Mouse (Mus musculus): ENCODE results near the gene Ccdc38. TPM values are rescaled to one million over a fixed set of nuclear protein-coding genes. Genes with fewer than 3 reads are reported as not detected.

Ccdc38 gene
- polyA plus RNA-seq, 1 experiment from 2014 or later = 0.56 TPM

- no peak overlapping the region for H3K4me3 ChIP-seq
- H3K36me3 ChIP-seq = no peaks in the 10 kb centered on the region
- no peaks in the 10 kb centered on the region for H3K27me3 ChIP-seq
- 49% methylated on average over 18 of the region's 18 CpGs for WGBS
- H3K4me2 ChIP-seq = no peak overlapping the region
- no peaks in the 10 kb centered on the region for H3K4me1 ChIP-seq
- H3K9ac ChIP-seq = no peak overlapping the region
- no peak overlapping the region for H3K27ac ChIP-seq
- H3K9me3 ChIP-seq = 0 out of 2 replicates have a peak, but pooled peaks cover 4% of the 10 kb centered on the region
- no peak for ATAC-seq (ENCODE audit: insufficient number of reproducible peaks, insufficient read depth, low FRiP score, low TSS enrichment, low read depth)
Observed at GRCm38 (mm10) chr10:93611419-93612007, 71.1 kb downstream of the Ccdc38 start.

- no peaks in the 10 kb centered on the region for H3K36me3 ChIP-seq
- H3K9me3 ChIP-seq = 0 out of 2 replicates have a peak, but pooled peaks cover 4% of the 10 kb centered on the region
- WGBS = 31% methylated on average over 8 of the region's 8 CpGs
- H3K4me2 ChIP-seq = no peak overlapping the region
- no peak overlapping the region for H3K27ac ChIP-seq
- no peak for ATAC-seq (ENCODE audit: insufficient number of reproducible peaks, insufficient read depth, low FRiP score, low TSS enrichment, low read depth)
- no peaks in the 10 kb centered on the region for H3K4me1 ChIP-seq
- no peak overlapping the region for H3K9ac ChIP-seq
- H3K27me3 ChIP-seq = no peaks in the 10 kb centered on the region
- H3K4me3 ChIP-seq = no peak overlapping the region
Observed at GRCm38 (mm10) chr10:93614850-93615249, 74.4 kb downstream of the Ccdc38 start.

GRCm38 (mm10) chr10:93620438-93621179 is 80.2 kb downstream of the Ccdc38 start:
- ATAC-seq (ENCODE audit: insufficient number of reproducible peaks, insufficient read depth, low FRiP score, low TSS enrichment, low read depth) = no peak
- WGBS = 69% methylated on average over 7 of the region's 7 CpGs
- H3K27me3 ChIP-seq = no peaks in the 10 kb centered on the region

DNA sequence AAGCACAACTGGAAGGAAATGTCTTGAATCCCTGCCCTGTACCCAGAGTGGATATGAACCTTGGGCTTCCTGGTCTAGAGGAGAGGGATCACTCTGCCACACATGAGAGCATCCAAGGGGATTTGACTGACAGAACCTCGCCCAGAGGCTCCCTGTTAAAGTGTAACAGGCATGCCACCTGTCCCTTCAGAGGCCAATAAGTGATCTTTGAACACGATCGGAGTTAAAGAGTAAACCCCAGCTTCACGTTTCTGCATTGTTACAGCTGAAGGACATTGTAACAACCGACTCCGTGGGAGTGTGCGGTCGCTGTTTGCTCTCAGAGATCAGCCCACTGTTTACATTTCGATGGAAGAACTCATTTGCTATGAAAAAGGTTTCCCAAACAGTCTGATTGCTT is 83.3 kb downstream of the Ccdc38 start:
- 54% methylated on average over 9 of the region's 9 CpGs for WGBS
- H3K9ac ChIP-seq = no peak overlapping the region
- no peaks in the 10 kb centered on the region for H3K9me3 ChIP-seq
- ATAC-seq (ENCODE audit: insufficient number of reproducible peaks, insufficient read depth, low FRiP score, low TSS enrichment, low read depth) = no peak
- H3K27me3 ChIP-seq = no peaks in the 10 kb centered on the region
- H3K36me3 ChIP-seq = no peaks in the 10 kb centered on the region
- H3K4me2 ChIP-seq = no peak overlapping the region
- H3K4me1 ChIP-seq = peaks cover 4% of the 10 kb centered on the region; the same call in 1 of the 2 replicates
- no peak overlapping the region for H3K4me3 ChIP-seq
- no peak overlapping the region for H3K27ac ChIP-seq

More at GRCm38 (mm10) chr10:93620438-93621179, 80.2 kb downstream of the Ccdc38 start:
- H3K4me2 ChIP-seq = no peak overlapping the region
- no peak overlapping the region for H3K9ac ChIP-seq
- H3K36me3 ChIP-seq = no peaks in the 10 kb centered on the region
- H3K4me3 ChIP-seq = no peak overlapping the region
- H3K9me3 ChIP-seq = no peaks in the 10 kb centered on the region
- H3K4me1 ChIP-seq = peaks cover 4% of the 10 kb centered on the region; the same call in 1 of the 2 replicates
- H3K27ac ChIP-seq = no peak overlapping the region

- no peak overlapping the region for H3K9ac ChIP-seq
- no peaks in the 10 kb centered on the region for H3K9me3 ChIP-seq
- no peaks in the 10 kb centered on the region for H3K36me3 ChIP-seq
- no peak for ATAC-seq (ENCODE audit: insufficient number of reproducible peaks, insufficient read depth, low FRiP score, low TSS enrichment, low read depth)
- H3K27ac ChIP-seq = no peak overlapping the region
- no peak overlapping the region for H3K4me2 ChIP-seq
- no peak overlapping the region for H3K4me3 ChIP-seq
- peaks cover 4% of the 10 kb centered on the region; the same call in 1 of the 2 replicates for H3K4me1 ChIP-seq
- H3K27me3 ChIP-seq = no peaks in the 10 kb centered on the region
- WGBS = 63% methylated on average over 10 of the region's 10 CpGs
Observed at GRCm38 (mm10) chr10:93624151-93624550, 83.7 kb downstream of the Ccdc38 start.

DNA sequence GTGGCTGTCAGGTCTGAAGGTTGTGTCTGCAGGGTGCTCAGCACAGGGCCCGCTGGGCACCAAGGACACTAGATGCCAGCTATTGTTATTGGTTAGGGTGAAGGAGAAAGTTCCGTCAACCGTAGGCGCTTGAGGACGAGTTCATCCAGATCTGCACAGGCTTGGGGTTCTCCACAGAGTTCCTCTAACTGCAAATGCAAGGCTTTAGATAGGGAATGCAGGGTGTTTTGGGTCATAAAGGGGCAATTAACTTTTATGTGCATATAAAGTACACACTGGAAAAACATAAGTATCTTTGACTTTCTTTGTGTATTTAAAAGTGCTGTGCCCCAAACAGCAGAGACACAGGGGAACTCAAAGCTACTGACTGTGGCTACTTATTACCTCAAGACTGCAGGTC is 89.9 kb downstream of the Ccdc38 start:
- Histone ChIP-seq H3K4me1 (no peaks in the 10 kb centered on the region), H3K36me3 (no peaks in the 10 kb centered on the region), H3K9ac (no peak overlapping the region), H3K9me3 (no peaks in the 10 kb centered on the region), H3K27me3 (0 out of 2 replicates have a peak, but pooled peaks cover 2% of the 10 kb centered on the region), H3K27ac (no peak overlapping the region), H3K4me2 (no peak overlapping the region), H3K4me3 (no peak overlapping the region)
- no peak for ATAC-seq (ENCODE audit: insufficient number of reproducible peaks, insufficient read depth, low FRiP score, low TSS enrichment, low read depth)
- 92% methylated on average over 5 of the region's 5 CpGs for WGBS

- Histone ChIP-seq H3K4me2 (no peak overlapping the region), H3K9ac (no peak overlapping the region), H3K4me1 (no peaks in the 10 kb centered on the region), H3K27me3 (0 out of 2 replicates have a peak, but pooled peaks cover 6% of the 10 kb centered on the region), H3K9me3 (no peaks in the 10 kb centered on the region), H3K27ac (no peak overlapping the region), H3K4me3 (no peak overlapping the region), H3K36me3 (no peaks in the 10 kb centered on the region)
- no peak for ATAC-seq (ENCODE audit: insufficient number of reproducible peaks, insufficient read depth, low FRiP score, low TSS enrichment, low read depth)
- WGBS = 69% methylated on average over 4 of the region's 4 CpGs
Observed at GRCm38 (mm10) chr10:93632086-93632485, 91.7 kb downstream of the Ccdc38 start.

DNA sequence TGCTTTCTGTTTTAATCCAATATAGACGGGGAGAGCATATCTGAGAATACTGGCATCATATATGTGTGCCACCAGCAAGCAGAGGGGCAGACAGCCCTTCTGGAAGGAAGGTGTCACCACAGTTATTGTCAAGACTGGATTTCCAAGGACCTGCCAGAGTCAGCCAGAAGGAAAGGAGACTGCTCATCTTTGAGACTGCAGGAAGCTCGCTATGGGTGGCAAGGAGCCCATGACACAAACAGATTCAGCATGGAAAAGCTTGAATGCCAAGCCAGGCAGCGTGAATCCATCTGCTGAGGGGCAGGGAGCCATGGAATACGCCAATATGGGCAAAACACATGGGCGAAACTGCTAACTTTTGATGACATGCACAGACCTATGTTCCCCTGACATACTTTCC is 93.1 kb downstream of the Ccdc38 start:
- Histone ChIP-seq H3K4me2 (no peak overlapping the region), H3K9me3 (no peaks in the 10 kb centered on the region), H3K36me3 (no peaks in the 10 kb centered on the region), H3K4me1 (no peaks in the 10 kb centered on the region), H3K27me3 (peaks cover 12% of the 10 kb centered on the region; the same call in 1 of the 2 replicates), H3K9ac (no peak overlapping the region), H3K4me3 (no peak overlapping the region), H3K27ac (no peak overlapping the region)
- no peak for ATAC-seq (ENCODE audit: insufficient number of reproducible peaks, insufficient read depth, low FRiP score, low TSS enrichment, low read depth)
- 85% methylated on average over 5 of the region's 5 CpGs for WGBS

Other genes with a start within 250 kb of the Ccdc38 start
- 33.9 and 40.0 TPM in 2 replicates for gene Elk3, start 229.5 kb upstream of the Ccdc38 start, polyA plus RNA-seq (2015; fragmentation: Nextera tagmentation; extraction: Ambion mirVana)
- 206 and 215 TPM in 2 replicates for gene Lta4h, start 87.2 kb upstream of the Ccdc38 start, polyA plus RNA-seq (2015; fragmentation: Nextera tagmentation; extraction: Ambion mirVana)
- gene Hal, start 51.9 kb upstream of the Ccdc38 start, polyA plus RNA-seq (2015; fragmentation: Nextera tagmentation; extraction: Ambion mirVana) = 0.25 and 0.44 TPM in 2 replicates
- gene Amdhd1, start 599 bp upstream of the Ccdc38 start, polyA plus RNA-seq (2015; fragmentation: Nextera tagmentation; extraction: Ambion mirVana) = 0.21 and 0.48 TPM in 2 replicates
- gene Snrpf, start 49.1 kb downstream of the Ccdc38 start, polyA plus RNA-seq (2015; fragmentation: Nextera tagmentation; extraction: Ambion mirVana) = 123 and 146 TPM in 2 replicates
- gene Ntn4, start 100.0 kb downstream of the Ccdc38 start, polyA plus RNA-seq (2015; fragmentation: Nextera tagmentation; extraction: Ambion mirVana) = 0.87 and 1.2 TPM in 2 replicates

Data from embryonic facial prominence, embryonic 13.5 days (tissue).